Mouse (Mus musculus) bone marrow macrophage, adult 2 months (primary cell): Measurements from ENCODE around the gene Gm17490.

ENCODE experiments used
- CTCF ChIP-seq: IDR thresholded peaks from 2 replicates; pipeline ENCODE4 v1.5.1; 2012; ENCODE audit warnings: low read depth, mild to moderate bottlenecking, low read length, moderate library complexity
- POLR2A ChIP-seq: IDR thresholded peaks from 2 replicates; pipeline ENCODE4 v1.6.1; 2012; ENCODE audit warnings: mild to moderate bottlenecking, low read depth, low read length, borderline replicate concordance

DNA sequence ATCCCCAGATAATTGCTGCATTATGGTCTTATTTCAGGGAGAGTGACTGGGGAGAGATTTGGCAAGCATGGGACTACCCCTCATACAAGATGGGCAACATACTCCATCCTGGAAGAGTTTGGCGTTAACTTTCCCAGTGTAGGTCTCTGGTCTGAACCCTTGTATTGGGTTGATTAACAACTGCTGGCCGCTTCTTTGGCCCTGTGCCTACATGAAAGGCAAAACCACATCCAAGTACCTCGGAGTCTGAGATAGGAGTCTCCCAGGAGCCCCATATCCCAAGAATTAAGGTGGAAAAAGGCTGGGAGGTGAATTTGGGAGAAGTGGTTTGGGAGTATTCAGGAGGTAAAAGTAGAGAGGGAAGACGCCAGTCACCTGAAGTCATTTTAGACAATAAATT, 38.7 kb upstream of the Gm17490 start:
- TF ChIP-seq CTCF, result no peak
- no peak for TF ChIP-seq POLR2A
